Mouse (Mus musculus) ovary, postnatal 36 days (tissue): ENCODE data around the gene Nat9.

Experiments
- DNase-seq: peaks from one replicate; pipeline ENCODE4 v3.0.0; 2022; ENCODE audit warnings: low spot score, mixed read lengths

Nat9 gene

DNA sequence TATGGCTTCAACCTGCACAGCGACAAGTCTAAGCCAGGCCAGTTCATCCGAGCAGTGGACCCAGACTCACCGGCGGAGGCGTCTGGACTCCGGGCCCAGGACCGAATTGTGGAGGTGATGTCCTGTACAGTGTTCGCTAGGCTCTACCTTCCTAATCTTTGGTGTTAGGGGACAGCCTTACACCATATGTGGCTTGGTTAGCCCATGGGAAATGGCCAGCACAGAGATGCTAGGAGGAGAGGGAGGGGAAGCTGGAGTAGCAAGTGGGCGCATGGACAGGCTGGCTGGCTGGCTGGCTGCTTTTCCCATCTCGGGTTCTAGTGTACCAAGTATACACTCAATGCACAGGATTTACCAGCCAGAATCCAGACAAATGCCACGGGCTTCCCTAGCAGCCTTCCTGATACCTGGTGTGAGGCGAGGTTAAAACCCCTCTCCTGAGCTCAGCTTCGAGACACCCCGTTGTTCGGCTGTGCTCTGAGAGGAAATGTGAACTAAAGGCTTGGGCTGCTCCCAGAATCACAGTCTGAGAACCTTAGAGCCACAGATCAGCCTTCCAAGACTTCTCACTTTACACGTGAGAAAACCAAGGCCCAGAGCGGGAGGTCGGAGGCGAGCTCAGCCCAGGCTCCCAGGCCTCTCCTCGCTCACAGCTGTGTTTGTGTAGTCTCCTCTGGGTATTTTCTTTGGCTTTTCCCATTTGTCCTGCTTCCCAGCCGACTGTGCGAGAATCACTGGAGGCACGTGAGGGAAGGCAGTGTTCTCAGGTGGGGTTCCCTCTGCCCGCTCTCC is 11.1 kb downstream of the Nat9 start:
- DNase-seq, result no peak

DNA sequence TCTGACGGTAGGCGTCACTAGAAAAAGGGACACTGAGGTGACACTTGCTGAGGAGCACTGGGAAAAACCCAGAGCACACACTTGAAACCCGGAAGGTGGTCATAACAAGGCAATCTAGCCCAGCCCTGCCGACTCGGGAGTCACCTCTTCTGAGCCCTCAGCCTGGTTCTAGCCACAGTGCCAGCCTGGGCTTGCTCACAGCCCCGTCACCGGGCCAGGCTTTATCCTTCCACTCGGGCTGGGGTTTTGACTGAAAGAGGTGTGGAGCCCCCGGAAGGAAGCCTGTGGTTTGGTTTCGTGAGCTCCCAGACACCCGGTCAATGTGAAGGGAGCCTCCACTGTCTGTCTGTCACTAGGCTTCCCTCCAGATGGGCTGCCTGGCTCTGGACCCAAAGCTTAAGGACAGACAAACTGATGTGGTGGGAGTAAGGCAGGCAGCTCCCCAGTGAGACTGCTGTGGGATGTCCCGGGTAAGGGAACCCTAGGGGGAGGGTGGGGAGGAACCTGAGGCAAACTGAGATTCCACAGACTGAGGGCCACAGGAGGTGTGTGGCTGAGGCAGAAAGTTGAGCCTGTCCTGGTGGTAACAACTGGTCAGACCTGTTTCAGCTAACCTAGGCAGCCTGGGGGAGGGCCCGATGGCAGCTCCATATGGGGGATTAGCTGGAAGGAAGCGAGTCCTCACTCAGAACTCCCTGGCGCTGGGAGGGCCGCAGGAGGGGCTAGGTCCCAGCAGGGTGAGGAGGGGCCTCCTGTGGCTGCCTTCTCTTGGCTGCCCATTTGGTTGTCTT is 13.9 kb downstream of the Nat9 start:
- no peak for DNase-seq

DNA sequence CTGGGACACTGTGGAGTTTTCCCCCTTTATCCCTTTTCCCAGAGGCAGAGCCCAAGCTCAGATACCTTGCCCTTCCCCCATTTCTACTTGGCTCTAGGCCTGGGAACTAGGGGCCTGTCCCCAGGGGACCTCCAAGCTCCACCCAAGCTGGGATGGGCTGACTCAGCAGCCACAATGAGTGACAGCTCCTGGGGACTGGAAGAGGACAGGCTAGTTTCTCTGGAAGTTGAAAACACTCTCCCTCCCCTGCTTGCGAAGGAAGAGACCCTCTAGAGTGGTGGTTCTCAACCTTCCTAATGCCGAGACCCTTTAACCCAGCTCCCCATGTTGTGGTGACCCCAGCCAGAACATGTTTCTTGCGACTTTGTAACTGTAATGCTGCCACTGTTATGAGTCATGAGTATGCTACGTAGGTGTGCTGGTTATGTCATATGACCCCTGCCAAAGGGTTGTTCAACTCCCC is 14.8 kb downstream of the Nat9 start:
- no peak for DNase-seq

GRCm38 (mm10) chr11:115171125-115171524 is 16.5 kb downstream of the Nat9 start:
- peak; percentile 37 for DNase-seq

- no peak for DNase-seq
Observed at GRCm38 (mm10) chr11:115169430-115169829, 18.2 kb downstream of the Nat9 start.

- no peak for DNase-seq
Observed at GRCm38 (mm10) chr11:115167631-115168249, 19.9 kb downstream of the Nat9 start.

GRCm38 (mm10) chr11:115166776-115167175 is 20.9 kb downstream of the Nat9 start:
- no peak for DNase-seq

DNA sequence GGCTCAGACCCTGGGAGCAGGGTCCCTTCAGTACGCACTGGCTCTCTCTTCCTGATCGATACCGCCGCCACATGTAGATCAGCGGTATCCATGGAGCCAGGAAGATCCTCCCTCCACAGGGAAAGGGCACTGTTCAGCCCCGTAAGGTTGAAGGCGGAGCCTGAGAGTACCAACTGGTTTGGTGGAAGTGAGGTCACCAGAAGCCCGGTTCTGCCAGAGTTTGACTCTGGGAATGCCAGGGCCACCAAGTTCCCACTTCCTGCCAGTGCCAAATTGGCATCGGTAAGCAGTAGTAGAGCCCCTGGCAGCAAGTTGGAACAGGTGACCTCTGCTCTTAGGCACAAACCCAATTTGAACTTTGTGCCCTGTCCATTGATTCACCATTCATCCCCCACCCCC is 22.7 kb downstream of the Nat9 start:
- no peak for DNase-seq

GRCm38 (mm10) chr11:115164341-115164975 is 23.2 kb downstream of the Nat9 start:
- DNase-seq, result no peak

DNA sequence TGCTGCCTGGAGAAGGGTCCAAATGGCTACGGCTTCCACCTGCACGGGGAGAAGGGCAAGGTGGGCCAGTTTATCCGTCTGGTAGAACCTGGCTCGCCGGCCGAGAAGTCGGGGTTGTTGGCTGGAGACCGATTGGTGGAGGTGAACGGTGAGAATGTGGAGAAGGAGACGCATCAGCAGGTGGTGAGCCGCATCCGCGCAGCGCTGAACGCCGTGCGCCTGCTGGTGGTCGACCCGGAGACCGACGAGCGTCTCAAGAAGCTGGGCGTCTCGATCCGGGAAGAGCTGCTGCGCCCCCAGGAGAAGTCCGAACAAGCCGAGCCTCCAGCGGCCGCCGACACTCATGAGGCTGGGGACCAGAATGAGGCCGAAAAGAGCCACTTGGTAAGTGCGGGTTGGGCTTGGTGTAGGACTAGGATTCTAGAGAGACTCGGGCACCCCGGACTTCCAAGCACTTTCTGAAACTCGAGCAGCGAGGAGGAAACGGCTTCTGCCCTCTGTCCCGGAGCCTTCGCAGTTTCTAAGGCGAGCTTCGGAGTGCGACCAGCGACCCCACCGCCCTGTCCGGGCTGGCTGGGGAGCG is 24.0 kb downstream of the Nat9 start:
- DNase-seq, result no peak

- DNase-seq, result peak; percentile 98
Observed at GRCm38 (mm10) chr11:115162832-115163480, 24.7 kb downstream of the Nat9 start, which contains the start of gene Slc9a3r1. Gene Slc9a3r1 (plus strand): TSS chr11:115163341.

- DNase-seq, result no peak
Observed at GRCm38 (mm10) chr11:115162205-115162601, 25.5 kb downstream of the Nat9 start.

- no peak for DNase-seq
Observed at GRCm38 (mm10) chr11:115161578-115162204, 26.0 kb downstream of the Nat9 start.

DNA sequence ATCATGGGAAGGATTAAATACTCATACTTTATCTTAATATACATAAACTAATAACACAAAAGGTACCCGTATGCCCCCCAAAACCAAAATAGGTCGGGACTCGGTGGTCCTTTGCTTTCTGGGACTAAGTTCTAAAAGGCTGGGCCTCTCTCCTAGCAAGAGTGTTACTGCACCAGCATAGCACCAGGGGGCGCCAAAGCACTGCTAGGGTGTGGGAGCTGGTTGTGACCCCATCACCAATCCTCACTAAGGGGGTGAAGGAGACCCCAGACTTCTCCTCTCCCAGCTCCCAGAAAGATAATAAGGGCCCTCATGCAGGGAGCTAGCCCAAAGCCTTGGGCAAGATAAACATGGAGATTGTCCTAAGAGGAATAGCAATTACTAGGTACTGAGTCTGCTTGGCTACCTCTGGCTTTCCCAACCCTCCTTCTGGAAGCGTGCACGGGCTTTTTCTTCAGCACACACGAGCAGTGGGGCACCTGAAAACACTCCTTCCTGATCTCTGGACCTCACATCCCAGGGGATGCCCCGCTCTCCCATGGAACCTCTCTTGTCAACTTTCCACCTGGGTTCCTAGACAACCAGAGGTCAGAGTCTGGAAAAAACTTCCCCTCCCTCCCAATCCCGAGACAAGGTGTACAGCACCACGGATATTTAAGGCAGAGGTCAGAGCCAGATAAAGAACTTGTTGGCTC is 26.6 kb downstream of the Nat9 start:
- DNase-seq, result peak; percentile 75

- peak; percentile 78 for DNase-seq
Observed at GRCm38 (mm10) chr11:115160016-115160797, 27.5 kb downstream of the Nat9 start.

DNA sequence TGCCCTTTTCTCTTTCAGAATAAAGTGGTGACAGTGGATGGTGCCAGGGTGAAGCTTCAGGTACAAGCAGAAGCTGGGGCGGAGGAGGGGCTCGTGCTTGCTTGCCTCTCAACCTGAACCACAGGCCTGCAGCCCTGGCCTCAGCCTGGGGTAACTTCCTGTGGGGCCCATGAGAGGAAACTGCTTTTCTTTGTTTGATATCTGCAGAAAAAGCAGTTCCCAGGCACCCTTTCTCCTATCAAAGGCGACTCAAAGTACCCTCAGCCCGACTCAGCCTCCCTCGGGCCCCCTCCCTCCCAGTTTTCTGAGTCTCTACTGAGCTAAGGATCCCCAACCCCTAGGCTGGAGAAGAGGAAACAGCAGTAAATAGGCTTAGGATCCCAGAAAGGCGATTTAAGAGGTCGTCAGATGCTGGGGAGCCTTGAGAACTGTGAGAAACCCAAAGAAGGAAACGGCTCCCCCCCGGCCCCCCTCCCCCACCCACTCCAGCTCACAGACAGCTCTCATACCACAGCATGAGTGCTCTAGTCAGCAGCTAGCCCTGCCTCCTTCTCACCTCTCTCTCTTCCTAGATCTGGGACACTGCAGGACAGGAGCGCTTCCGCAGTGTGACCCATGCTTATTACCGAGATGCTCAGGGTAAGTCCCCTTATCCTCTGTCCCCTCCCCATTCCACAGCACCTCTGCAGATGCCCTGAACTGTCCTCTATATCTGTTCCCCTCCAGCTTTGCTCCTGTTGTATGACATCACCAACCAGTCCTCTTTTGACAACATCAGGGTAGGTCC is 29.5 kb downstream of the Nat9 start:
- DNase-seq, result no peak

DNA sequence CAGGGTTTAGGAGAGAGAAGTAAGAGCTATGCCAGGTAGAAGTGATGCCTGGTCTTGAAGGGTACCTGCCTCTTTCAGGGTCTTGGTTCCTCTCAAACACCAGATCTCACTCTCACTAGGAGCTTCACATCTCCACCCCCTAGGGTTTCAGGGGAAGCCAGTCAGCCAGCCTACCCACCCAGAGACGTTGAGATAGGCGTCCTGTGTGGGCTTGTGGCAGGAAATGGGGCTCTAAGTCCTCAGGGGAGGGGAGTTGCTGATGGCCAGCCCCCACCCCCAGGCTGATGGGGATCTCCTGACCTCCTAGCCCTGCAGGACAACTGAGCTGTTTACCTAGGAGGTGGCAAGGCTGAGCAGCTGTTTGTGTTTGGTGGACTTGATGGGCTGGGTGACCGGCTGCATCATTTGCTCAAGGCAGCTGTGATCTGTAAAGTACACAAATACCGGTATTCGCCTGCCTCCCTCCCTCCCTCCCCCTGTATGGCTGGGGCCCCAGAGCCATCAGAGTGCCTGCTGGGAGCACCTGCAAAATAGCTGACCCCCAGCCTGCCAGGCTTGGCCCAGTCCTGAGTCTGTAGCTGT is 32.5 kb downstream of the Nat9 start:
- no peak for DNase-seq

DNA sequence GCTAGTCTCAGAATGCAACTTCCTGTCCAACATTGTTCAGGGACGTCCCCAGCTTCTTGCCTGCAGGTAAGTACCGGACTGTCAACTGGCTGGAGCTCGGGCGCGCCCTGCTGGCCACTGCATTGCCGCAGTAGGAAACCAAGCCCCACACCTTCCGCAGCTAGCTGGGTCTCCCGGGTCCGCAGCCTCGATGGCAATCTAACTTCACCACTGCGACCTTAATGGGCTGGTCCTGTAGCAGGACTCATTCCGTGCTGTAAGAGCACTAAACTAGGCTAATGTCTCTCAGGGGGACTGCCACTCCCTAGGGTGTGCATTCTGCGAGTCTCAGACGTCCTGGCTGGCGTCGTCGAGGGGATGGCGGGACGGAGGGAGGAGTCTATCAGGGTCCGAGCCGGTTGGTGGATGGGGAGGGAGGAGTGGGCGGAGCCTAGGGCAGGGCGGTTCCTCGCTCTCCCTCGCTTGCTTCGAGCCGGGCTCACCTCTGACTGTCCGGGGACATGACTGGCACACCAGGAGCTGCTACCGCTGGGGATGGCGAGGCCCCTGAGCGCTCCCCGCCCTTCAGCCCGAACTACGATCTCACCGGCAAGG is 33.9 kb downstream of the Nat9 start:
- DNase-seq, result peak; percentile 73
